Mouse (Mus musculus) CH12.LX (cell line): ENCODE data around the gene Pfn1. TPM values are rescaled to one million over a fixed set of nuclear protein-coding genes. Genes with fewer than 3 reads are reported as not detected.

Source experiments
- DNase-seq: peaks from one replicate; pipeline ENCODE4 v3.0.0-alpha.2; 2013; ENCODE audit errors: extremely low read depth
- H3K27ac ChIP-seq: 2 replicates; pipeline ENCODE4 v1.5.1; 2012; ENCODE audit warnings: low read depth, mild to moderate bottlenecking, control low read depth, moderate library complexity; ENCODE audit not compliant: insufficient read depth
- H3K27me3 ChIP-seq: replicated peaks from 2 replicates; pipeline ENCODE3; 2012; ENCODE audit warnings: inconsistent platforms
- H3K36me3 ChIP-seq, 2 experiments: replicated peaks in 1 of 2; 2 replicates each; pipeline versions ENCODE3 to v1.6.1; 2012; ENCODE audit warnings: inconsistent platforms in 1 of 2, low read length in 1 of 2, mild to moderate bottlenecking in 1 of 2, mixed read lengths in 1 of 2, moderate library complexity in 1 of 2; ENCODE audit not compliant: control insufficient read depth in 1 of 2, insufficient read depth in 1 of 2
- H3K4me1 ChIP-seq, 2 experiments: 2 replicates each; pipeline ENCODE4 v1.6.1; 2012; ENCODE audit warnings: inconsistent platforms in 1 of 2, moderate library complexity in 1 of 2; ENCODE audit not compliant: insufficient read depth in 2 of 2, control insufficient read depth in 1 of 2
- H3K4me2 ChIP-seq: 2 replicates; pipeline ENCODE4 v1.6.1; 2012; ENCODE audit warnings: low read depth, mild to moderate bottlenecking, control low read depth; ENCODE audit not compliant: poor library complexity, insufficient read depth, severe bottlenecking
- H3K4me3 ChIP-seq, 3 experiments: fragments of 150-350 bp in 1 of 3; sonication (generic) in 1 of 3; replicated peaks in 1 of 3; 2 replicates each; pipeline versions ENCODE3 to v1.5.1; 2011 to 2012; ENCODE audit warnings: low read depth in 2 of 3, low read length in 2 of 3, mild to moderate bottlenecking in 2 of 3, moderate library complexity in 2 of 3, control low read depth in 1 of 3, improper control_type of control experiment in 1 of 3, inconsistent platforms in 1 of 3, mixed read lengths in 1 of 3; ENCODE audit not compliant: poor library complexity in 1 of 3
- H3K79me2 ChIP-seq: replicated peaks from 2 replicates; pipeline ENCODE4 v1.6.1; 2012; ENCODE audit warnings: mild to moderate bottlenecking, moderate library complexity; ENCODE audit not compliant: control insufficient read depth, poor library complexity, insufficient read depth, severe bottlenecking; ENCODE audit errors: extremely low read depth
- H3K9ac ChIP-seq: 2 replicates; pipeline ENCODE4 v1.6.1; 2012; ENCODE audit warnings: low read depth, mild to moderate bottlenecking, control low read depth, moderate library complexity; ENCODE audit not compliant: insufficient read depth
- H3K9me3 ChIP-seq: replicated peaks from 2 replicates; pipeline ENCODE3; 2012; ENCODE audit warnings: low read length, inconsistent platforms, mixed read lengths
- BHLHE40 ChIP-seq: IDR thresholded peaks from 2 replicates; pipeline ENCODE4 v1.6.1; 2011; ENCODE audit warnings: mild to moderate bottlenecking, low read depth, low read length, improper control_type of control experiment
- CHD1 ChIP-seq: IDR thresholded peaks from 2 replicates; pipeline ENCODE4 v1.6.1; 2012; ENCODE audit warnings: low read depth, low read length, improper control_type of control experiment, inconsistent platforms
- CHD2 ChIP-seq: IDR thresholded peaks from 2 replicates; pipeline ENCODE4 v1.6.1; 2011; ENCODE audit warnings: low read length, improper control_type of control experiment
- E2F4 ChIP-seq: IDR thresholded peaks from 2 replicates; pipeline ENCODE4 v1.6.1; 2011; ENCODE audit warnings: low read depth, low read length, improper control_type of control experiment; ENCODE audit not compliant: insufficient replicate concordance
- ELF1 ChIP-seq: IDR thresholded peaks from 2 replicates; pipeline ENCODE4 v1.6.1; 2014; ENCODE audit warnings: low read depth, mild to moderate bottlenecking, inconsistent platforms, low read length, improper control_type of control experiment
- GABPA ChIP-seq: IDR thresholded peaks from 2 replicates; pipeline ENCODE4 v1.6.1; 2012; ENCODE audit warnings: low read depth, low read length, improper control_type of control experiment, inconsistent platforms; ENCODE audit not compliant: insufficient replicate concordance
- HCFC1 ChIP-seq: IDR thresholded peaks from 2 replicates; pipeline ENCODE4 v1.6.1; 2012; ENCODE audit warnings: low read depth, mild to moderate bottlenecking, inconsistent platforms, low read length, improper control_type of control experiment
- IRF4 ChIP-seq: IDR thresholded peaks from 2 replicates; pipeline ENCODE4 v1.6.1; 2014; ENCODE audit warnings: low read depth, mild to moderate bottlenecking, inconsistent platforms, low read length, improper control_type of control experiment
- JUN ChIP-seq: IDR thresholded peaks from 2 replicates; pipeline ENCODE4 v1.6.1; 2011; ENCODE audit warnings: low read depth, mild to moderate bottlenecking, low read length, improper control_type of control experiment, moderate library complexity; ENCODE audit not compliant: insufficient read depth
- JUND ChIP-seq: conservative IDR thresholded peaks from 2 replicates; pipeline ENCODE4 v1.6.1; 2011; ENCODE audit warnings: low read depth, low read length, improper control_type of control experiment
- KAT2A ChIP-seq: IDR thresholded peaks from 2 replicates; pipeline ENCODE4 v1.6.1; 2012; ENCODE audit warnings: low read length, improper control_type of control experiment, inconsistent platforms; ENCODE audit not compliant: insufficient replicate concordance
- MAFK ChIP-seq: IDR thresholded peaks from 2 replicates; pipeline ENCODE4 v1.6.1; 2011; ENCODE audit warnings: low read length, improper control_type of control experiment; ENCODE audit not compliant: insufficient replicate concordance
- MAX ChIP-seq: IDR thresholded peaks from 2 replicates; pipeline ENCODE4 v1.6.1; 2011; ENCODE audit warnings: low read length, improper control_type of control experiment
- MAZ ChIP-seq: IDR thresholded peaks from 2 replicates; pipeline ENCODE4 v1.6.1; 2012; ENCODE audit warnings: low read depth, mild to moderate bottlenecking, inconsistent platforms, low read length, improper control_type of control experiment, moderate library complexity
- MEF2A ChIP-seq: IDR thresholded peaks from 2 replicates; pipeline ENCODE4 v1.6.1; 2014; ENCODE audit warnings: low read depth, mild to moderate bottlenecking, inconsistent platforms, low read length, improper control_type of control experiment, borderline replicate concordance
- MXI1 ChIP-seq: IDR thresholded peaks from 2 replicates; pipeline ENCODE4 v1.6.1; 2011; ENCODE audit warnings: mild to moderate bottlenecking, low read depth, low read length, improper control_type of control experiment
- MYC ChIP-seq: IDR thresholded peaks from 2 replicates; pipeline ENCODE4 v1.6.1; 2011; ENCODE audit warnings: low read depth, mild to moderate bottlenecking, improper control_type of control experiment, low read length
- NELFE ChIP-seq: IDR thresholded peaks from 2 replicates; pipeline ENCODE4 v1.6.1; 2011; ENCODE audit warnings: low read depth, low read length, improper control_type of control experiment
- NRF1 ChIP-seq: IDR thresholded peaks from 2 replicates; pipeline ENCODE4 v1.6.1; 2014; ENCODE audit warnings: low read depth, mild to moderate bottlenecking, inconsistent platforms, low read length, improper control_type of control experiment, moderate library complexity
- PAX5 ChIP-seq: IDR thresholded peaks from 2 replicates; pipeline ENCODE4 v1.6.1; 2012; ENCODE audit warnings: low read length, inconsistent platforms, mixed read lengths
- POLR2A ChIP-seq: IDR thresholded peaks from 2 replicates; pipeline ENCODE4 v1.6.1; 2011; ENCODE audit warnings: low read depth, mild to moderate bottlenecking, improper control_type of control experiment, low read length
- RAD21 ChIP-seq: IDR thresholded peaks from 2 replicates; pipeline ENCODE4 v1.6.1; 2011; ENCODE audit warnings: low read depth, mild to moderate bottlenecking, low read length, improper control_type of control experiment, moderate library complexity
- RCOR1 ChIP-seq: conservative IDR thresholded peaks from 2 replicates; pipeline ENCODE4 v1.6.1; 2012; ENCODE audit warnings: low read depth, mild to moderate bottlenecking, inconsistent platforms, low read length, improper control_type of control experiment
- SIN3A ChIP-seq: IDR thresholded peaks from 2 replicates; pipeline ENCODE4 v1.6.1; 2012; ENCODE audit warnings: low read length, improper control_type of control experiment, inconsistent platforms
- UBTF ChIP-seq: IDR thresholded peaks from 2 replicates; pipeline ENCODE4 v1.6.1; 2012; ENCODE audit warnings: low read depth, mild to moderate bottlenecking, inconsistent platforms, low read length, improper control_type of control experiment, moderate library complexity
- ZC3H11A ChIP-seq: IDR thresholded peaks from 2 replicates; pipeline ENCODE4 v1.6.1; 2012; ENCODE audit warnings: low read depth, mild to moderate bottlenecking, inconsistent platforms, low read length, improper control_type of control experiment
- ZKSCAN1 ChIP-seq: IDR thresholded peaks from 2 replicates; pipeline ENCODE4 v1.6.1; 2012; ENCODE audit warnings: low read depth, inconsistent platforms, low read length, improper control_type of control experiment, borderline replicate concordance
- ZMIZ1 ChIP-seq: IDR thresholded peaks from 2 replicates; pipeline ENCODE4 v1.6.1; 2012; ENCODE audit warnings: low read depth, mild to moderate bottlenecking, inconsistent platforms, low read length, improper control_type of control experiment
- ZNF384 ChIP-seq: IDR thresholded peaks from 2 replicates; pipeline ENCODE4 v1.6.1; 2012; ENCODE audit warnings: low read depth, low read length, improper control_type of control experiment, inconsistent platforms
- dilution Hi-C: fragments of 300-500 bp; cut with MboI; formaldehyde crosslinking; loops from 2 replicates; pipeline ENCODE4 v1.14.3; 2020; ENCODE audit warnings: low sequenced_read_pairs; ENCODE audit not compliant: extremely low pct_unique_long_range_greater_than_20kb, extremely low pct_ligation_motif_present
- in situ Hi-C: fragments of 300-500 bp; cut with MboI; formaldehyde crosslinking; loops from 3 replicates; pipeline ENCODE4 v1.14.3; 2019; ENCODE audit warnings: low sequenced_read_pairs, low pct_ligation_motif_present, low pct_unique_long_range_greater_than_20kb, mixed read lengths
- polyA plus RNA-seq: library from polyadenylated mRNA; unstranded; fragments of >175 nt; gene quantifications from 2 replicates; pipeline ENCODE4 v1.2.1, GENCODE M21; 2012; ENCODE audit warnings: low read depth; ENCODE audit not compliant: insufficient read length
- total RNA-seq, 2 experiments: library from RNA; depleted of rRNA; stranded (reverse); fragments of 300-350 nt in 1 of 2; fragments of >200 nt in 1 of 2; gene quantifications; 2 replicates each; pipeline ENCODE4 v1.2.3; 2012 to 2014

The Pfn1 gene
- total and polyA plus RNA-seq, 3 experiments, result 844 to 2,624 (median 1,045) TPM

GRCm38 (mm10) chr11:70688372-70688771, 33.9 kb upstream of the Pfn1 start:
- TF ChIP-seq SIN3A (no peak; the same call in 1 of the 2 replicates), CHD2 (no peak), ZMIZ1 (no peak; the same call in 1 of the 2 replicates), ZKSCAN1 (no peak), ELF1 (no peak), MXI1 (no peak; the same call in 1 of the 2 replicates), RAD21 (no peak), ZC3H11A (no peak), IRF4 (no peak), MEF2A (no peak), PAX5 (no peak), POLR2A (no peak), MYC (no peak), CHD1 (no peak), MAFK (no peak), JUND (no peak)

DNA sequence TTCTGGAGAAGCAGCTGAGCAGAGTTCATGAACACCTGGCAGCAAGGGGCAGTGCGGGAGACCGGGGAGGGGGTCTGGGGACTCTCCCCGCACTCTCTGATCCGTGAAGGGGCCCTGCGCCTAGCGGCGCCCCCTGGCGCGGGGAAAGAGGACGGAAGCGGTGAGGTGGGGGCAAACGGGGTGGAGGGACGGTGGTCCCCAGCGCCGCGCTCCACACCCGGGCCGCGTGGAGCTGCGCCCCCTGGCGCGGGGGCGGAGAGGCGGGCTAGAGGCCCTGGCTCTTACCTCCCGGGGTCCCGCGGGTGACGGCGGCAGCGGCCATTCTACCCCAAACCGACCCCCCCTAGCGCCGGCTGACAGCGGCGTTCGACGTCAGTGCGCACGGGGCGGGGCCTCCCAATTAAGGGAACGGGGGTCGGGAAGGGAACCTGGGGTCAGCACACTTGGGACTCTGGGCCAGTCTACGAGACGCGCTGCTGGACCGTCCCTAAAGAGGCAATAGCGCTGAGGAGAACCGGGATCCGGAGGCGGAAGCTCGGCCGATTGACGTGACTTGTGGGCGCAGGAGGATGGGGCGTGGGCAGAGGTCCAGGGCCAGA, 33.3 kb upstream of the Pfn1 start, which contains the start of gene Camta2:
TSS of gene Camta2 (minus strand) at position 505 of the 599 bp plus-strand sequence.
- no peaks in the 10 kb centered on the region for H3K27me3 ChIP-seq
- peak; percentile 71 for DNase-seq
- dilution Hi-C loops (no loop called here), in situ Hi-C loops (loop anchor here (5.0 kb wide), 1 partner anchor 70 kb away; no protein-coding TSS in a partner anchor)
- peak within 1 kb of the TSS; percentile 1; the same call in 1 of the 2 replicates for H3K27ac ChIP-seq
- H3K79me2 ChIP-seq, result no peaks in the 10 kb centered on the region
- H3K9ac ChIP-seq, result peak within 1 kb of the TSS; percentile 79
- peaks cover 14 to 35% of the 10 kb centered on the region in 2 experiments for H3K36me3 ChIP-seq
- no peaks in the 10 kb centered on the region for H3K9me3 ChIP-seq
- H3K4me2 ChIP-seq, result peak within 1 kb of the TSS; percentile 76
- H3K4me3 ChIP-seq, result peak within 1 kb of the TSS; percentile 71 to 81 (median 76)
- peaks cover 0 to 56% of the 10 kb centered on the region in 2 experiments; a peak in 3 of 4 replicates for H3K4me1 ChIP-seq
- TF ChIP-seq ZKSCAN1 (no peak), MEF2A (no peak; the same call in 1 of the 2 replicates), MXI1 (peak; percentile 33; the same call in 1 of the 2 replicates), NELFE (peak; percentile 77), MAX (0 out of 2 replicates have a peak, but pooled peaks have one; percentile 8), MAZ (peak; percentile 97), E2F4 (no peak), CHD2 (no peak), RAD21 (no peak; the same call in 1 of the 2 replicates), ZMIZ1 (peak; percentile 53; the same call in 1 of the 2 replicates), ZNF384 (no peak), NRF1 (no peak), SIN3A (0 out of 2 replicates have a peak, but pooled peaks have one; percentile 32), UBTF (peak; percentile 14; the same call in 1 of the 2 replicates), RCOR1 (no peak), KAT2A (no peak), BHLHE40 (no peak; the same call in none of the 2 replicates), JUN (no peak), ZC3H11A (no peak), GABPA (no peak), MAFK (no peak), HCFC1 (peak; percentile 46)

More at GRCm38 (mm10) chr11:70688372-70688771, 33.9 kb upstream of the Pfn1 start:
- in situ Hi-C loops, result loop anchor here (5.0 kb wide), 1 partner anchor 69 kb away; no protein-coding TSS in a partner anchor
- no peak overlapping the region for H3K27ac ChIP-seq
- DNase-seq, result no peak
- no peaks in the 10 kb centered on the region for H3K27me3 ChIP-seq
- H3K36me3 ChIP-seq, result peaks cover 11 to 28% of the 10 kb centered on the region in 2 experiments
- dilution Hi-C loops, result no loop called here
- H3K9me3 ChIP-seq, result no peaks in the 10 kb centered on the region
- H3K4me3 ChIP-seq, result peak overlapping the region; percentile 71 to 81 (median 76)
- peak overlapping the region; percentile 79 for H3K9ac ChIP-seq
- H3K4me1 ChIP-seq, result peaks cover 0 to 49% of the 10 kb centered on the region in 2 experiments; a peak in 3 of 4 replicates
- H3K4me2 ChIP-seq, result peak overlapping the region; percentile 73
- H3K79me2 ChIP-seq, result no peaks in the 10 kb centered on the region
